Mouse (Mus musculus) erythroblast, embryonic 14.5 days (primary cell): Measurements from ENCODE around the gene Ispd.

Source experiments
- GATA1 ChIP-seq: IDR thresholded peaks from 2 replicates; pipeline ENCODE4 v1.6.1; 2012; ENCODE audit warnings: low read length, inconsistent platforms, mixed read lengths
- TAL1 ChIP-seq: IDR thresholded peaks from 3 replicates; pipeline ENCODE4 v1.6.1; 2012; ENCODE audit warnings: low read length, inconsistent platforms, mixed read lengths

GRCm38 (mm10) chr12:36566974-36567373, 185.7 kb downstream of the Ispd start:
- no peak for TF ChIP-seq GATA1
- no peak for TF ChIP-seq TAL1
